Mouse (Mus musculus) heart, postnatal 0 days (tissue): ENCODE results near the gene Akr1c19.

Source experiments
- CTCF ChIP-seq: IDR thresholded peaks from 2 replicates; pipeline ENCODE4 v1.5.1; 2016; ENCODE audit warnings: antibody characterized with exemption, control low read depth, low read depth
- EP300 ChIP-seq: IDR thresholded peaks from 2 replicates; pipeline ENCODE4 v1.6.1; 2016; ENCODE audit warnings: antibody characterized with exemption, low read depth

GRCm38 (mm10) chr13:4183116-4183515, 45.4 kb upstream of the Akr1c19 start:
- TF ChIP-seq CTCF (no peak), EP300 (no peak)
